Mouse (Mus musculus) adrenal gland, adult 8-10 months (tissue): ENCODE measurements around the gene Gk5. TPM values are rescaled to one million over a fixed set of nuclear protein-coding genes. Genes with fewer than 3 reads are reported as not detected.
"Not testable (repeated sequence)": the region's sequence is repeated elsewhere in the genome, so short reads cannot be mapped to it uniquely, and the experiment has no call there.

Source experiments
- DNase-seq: peaks from one replicate; pipeline ENCODE4 v3.0.0; 2022
- total RNA-seq, 4 experiments: library from RNA; stranded (reverse); gene quantifications; 2 replicates each; pipeline ENCODE4 v1.2.4; 2022

The Gk5 gene
- total RNA-seq = 10 to 100 TPM in 2 of 4 experiments, 1 to 10 TPM in 2; 7.1 to 15.3 (median 10.7) TPM

DNA sequence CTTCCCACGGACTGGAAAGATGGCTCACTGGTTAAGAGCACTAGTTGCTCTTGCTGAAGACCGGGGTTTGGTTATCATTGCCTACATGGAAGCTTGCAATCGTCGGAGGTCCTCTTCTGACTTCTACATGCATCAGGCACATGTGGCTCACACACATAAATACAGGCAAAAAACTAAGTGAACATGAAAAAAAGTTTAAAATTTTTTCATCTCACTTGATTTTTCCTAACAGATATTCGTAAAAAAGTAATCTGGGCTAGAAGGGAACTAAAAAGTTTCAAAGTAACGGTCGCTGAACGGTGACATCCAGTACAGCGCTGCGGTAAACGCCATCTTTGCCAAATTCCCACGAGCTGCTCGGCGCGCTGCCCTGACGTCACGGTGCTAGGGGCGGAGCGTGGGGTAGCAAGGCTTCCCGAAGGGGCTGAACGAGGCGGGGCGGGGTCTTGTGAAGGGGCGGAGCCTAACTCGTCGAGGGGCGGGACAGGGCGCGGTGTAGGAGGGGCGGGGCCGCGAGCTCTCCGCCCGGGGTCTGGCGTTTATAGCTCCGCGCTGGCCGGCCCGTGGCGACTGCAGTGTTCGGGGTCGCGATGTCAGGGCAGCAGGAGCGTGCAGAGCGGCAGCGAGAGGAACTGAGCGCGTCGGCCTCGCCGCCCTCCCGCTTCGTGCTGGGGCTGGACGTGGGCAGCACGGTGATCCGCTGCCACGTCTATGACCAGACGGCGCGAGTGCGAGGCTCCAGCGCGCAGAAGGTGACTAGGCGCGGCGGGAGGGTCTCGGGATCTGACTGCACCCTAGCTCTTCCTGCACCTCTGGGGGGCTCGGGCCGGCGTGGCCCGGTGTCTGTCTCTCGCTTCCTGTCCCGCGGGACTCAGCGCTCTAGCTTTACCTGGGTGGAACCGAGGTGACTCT is at the start of gene Gk5:
Gene Gk5 (plus strand): TSS at position 502 of the 912 bp plus-strand sequence.
- DNase-seq = peak; percentile 96

DNA sequence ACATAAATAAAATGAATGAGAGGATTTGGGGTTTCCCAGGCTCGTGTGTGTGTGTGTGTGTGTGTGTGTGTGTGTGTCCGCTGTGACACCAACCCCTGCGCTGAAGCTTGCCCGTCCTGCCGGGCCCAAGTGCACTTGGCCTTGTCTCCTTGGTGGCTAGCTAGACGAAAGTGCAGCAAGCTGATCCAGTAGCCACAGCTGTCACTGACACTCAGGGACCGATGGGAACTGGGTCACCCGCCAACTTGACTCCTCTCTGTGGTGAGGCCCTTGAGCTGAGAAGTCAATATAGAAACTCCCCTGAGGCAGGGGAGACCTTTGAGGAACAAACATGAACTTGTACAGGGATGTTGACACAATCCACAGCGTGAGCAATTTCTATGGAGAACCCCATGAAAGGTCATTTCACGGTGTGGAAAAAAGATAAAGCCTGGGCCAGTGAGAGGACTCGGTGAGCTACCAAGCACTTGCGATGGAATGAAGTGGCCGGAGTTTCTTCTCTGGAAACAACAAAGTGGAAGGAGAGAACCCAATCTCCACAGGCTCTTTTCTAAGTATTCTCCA is 40.3 kb upstream of the Gk5 start:
- no peak for DNase-seq

DNA sequence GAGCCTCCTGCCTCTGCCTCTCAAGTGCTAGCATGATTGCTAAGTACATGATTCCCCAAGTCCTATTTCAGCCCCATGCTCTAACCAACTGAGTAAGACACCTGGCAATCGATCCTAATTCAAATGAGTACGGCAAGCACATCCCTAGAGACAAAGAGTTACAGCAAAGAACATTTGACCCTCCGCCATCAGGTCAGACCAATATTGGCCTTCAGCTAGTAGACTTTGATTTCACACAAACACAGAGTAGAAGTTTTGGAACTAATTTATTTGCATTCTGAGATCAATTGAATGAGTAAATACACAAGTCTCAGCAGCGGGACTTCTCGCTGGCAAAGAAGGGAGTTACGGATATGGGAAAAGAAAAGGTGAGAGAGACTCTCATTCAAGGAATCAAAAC is 33.9 kb upstream of the Gk5 start:
- no peak for DNase-seq

DNA sequence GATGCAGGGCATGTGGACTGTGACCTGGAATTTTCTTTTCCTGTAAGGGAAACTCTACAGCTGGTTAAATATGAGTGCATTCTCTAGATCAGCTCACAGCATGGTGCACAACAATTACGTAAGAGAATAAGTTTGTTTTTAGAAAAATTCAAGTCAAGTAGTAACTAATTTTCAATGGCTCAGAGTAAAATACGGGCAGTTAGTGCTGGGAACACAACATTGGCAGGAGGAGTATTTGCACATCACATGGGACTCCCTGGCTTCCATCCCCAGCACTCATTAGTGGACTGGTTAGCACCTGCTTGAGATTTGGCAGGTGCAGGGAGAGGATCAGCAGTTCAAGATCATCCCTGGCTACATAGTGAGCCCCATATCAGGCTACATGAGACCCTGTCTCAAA is 31.5 kb upstream of the Gk5 start:
- no peak for DNase-seq

DNA sequence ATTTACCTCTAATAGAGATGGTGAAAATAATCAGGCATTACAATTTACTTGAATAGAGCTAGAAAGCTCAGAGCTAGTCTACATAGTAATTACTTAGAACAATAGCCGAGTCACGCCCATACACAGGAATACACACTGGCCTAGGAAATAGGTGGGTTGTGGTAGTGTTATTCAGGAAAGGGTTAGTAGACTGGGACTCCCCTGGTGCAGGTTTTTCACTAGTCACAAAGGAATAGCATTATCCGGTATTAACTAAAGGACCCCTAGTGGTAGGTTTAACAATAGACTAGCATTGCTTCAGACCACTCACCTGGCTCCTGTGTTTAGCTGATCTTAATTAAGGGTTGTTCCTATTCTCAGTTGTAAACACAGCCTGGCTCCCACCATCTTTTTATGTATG is 30.7 kb upstream of the Gk5 start:
- not testable (repeated sequence) for DNase-seq

DNA sequence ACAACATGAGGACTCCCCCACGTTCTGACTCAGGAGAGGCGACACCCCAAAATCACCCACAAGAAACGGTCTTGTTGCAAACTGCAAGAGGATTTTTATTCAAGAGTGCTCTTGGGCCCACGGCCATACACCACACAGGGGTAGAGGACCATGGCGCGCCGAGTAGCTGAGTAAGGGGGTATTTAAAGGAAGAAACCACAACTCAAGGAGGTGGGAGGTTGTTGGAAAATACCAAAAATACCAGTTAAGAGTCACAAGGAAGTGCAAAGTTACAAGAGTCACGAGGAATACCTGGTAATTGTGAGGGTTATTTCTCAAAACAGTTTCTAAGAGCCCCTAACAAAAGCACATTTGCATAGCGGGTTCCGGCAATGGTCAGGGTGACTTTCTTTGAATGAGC is 26.5 kb upstream of the Gk5 start:
- DNase-seq = not testable (repeated sequence)

DNA sequence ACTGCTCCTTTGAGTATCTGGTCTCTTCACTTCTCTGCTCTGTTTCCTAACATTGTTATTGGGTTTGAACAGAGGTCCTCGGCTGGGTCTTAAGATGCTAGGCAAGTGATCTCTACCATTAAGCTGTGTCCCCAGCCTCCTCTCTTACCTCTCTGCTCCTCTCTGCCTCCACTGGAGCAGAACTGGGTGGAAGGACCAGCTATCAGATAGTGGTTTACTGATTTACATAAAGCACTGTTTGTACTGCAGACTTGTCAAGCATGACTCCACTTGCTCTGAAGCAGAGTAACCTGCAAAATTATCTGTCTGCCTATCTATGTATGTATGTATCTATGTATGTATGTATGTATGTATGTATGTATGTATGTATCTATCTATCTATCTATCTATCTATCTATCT is 25.9 kb upstream of the Gk5 start:
- no peak for DNase-seq

DNA sequence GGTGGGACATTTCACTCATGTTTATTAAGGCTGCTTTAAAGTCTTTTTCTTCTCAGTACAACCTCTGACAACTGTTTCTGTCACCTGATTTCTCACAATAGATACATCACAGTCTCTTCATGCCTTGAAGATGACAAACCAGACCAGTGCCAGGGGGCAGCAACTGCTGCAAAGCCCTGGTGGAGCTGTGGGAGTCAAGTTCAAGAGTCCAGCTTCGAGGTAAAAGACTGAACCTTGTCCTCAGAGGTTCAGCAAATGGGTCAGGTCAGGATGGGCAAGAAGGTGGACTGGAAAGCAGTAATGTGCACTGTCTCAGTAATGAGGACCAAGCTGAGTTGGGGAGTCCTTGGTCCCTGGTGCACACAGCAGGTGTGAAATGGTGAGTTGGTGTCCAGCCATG is 24.8 kb upstream of the Gk5 start:
- DNase-seq = no peak

DNA sequence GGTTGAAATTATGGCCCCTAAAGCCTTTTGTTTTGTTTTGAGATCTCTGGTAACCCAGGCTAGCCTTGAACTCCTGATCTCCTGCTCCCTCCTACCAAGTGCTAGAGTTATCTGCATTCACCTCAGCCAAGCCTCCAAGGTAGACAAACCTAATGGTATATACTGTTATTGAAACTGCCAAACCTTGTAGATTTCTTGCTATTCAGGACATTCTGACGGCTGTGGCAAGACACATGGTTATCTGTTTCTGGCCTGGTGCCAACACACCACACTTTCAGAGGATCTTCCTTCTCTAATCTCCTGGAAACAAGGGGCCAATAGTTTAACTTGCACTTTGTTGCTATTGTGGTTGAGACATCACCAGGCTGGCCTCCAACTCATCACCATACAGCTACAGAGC is 24.0 kb upstream of the Gk5 start:
- DNase-seq = no peak

DNA sequence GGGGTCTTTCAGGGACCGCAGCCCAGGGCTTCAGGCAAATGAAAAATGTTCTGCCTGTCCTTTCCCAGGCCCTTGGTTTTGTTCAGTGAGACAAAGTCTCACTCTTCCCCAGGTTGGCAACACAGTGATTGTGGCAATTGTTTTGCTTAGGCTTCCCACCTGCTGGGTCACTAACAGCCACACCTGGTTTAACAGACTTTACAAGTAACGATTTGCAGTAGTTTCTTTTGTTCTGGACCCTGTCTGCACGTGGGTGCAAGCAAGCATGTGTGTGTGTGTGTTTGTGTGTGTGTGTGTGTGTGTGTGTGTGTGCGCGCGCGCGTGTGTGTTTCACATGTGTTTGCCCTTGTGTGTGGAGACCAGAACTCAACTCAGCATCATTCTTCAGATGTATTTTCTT is 16.3 kb upstream of the Gk5 start:
- DNase-seq = no peak

DNA sequence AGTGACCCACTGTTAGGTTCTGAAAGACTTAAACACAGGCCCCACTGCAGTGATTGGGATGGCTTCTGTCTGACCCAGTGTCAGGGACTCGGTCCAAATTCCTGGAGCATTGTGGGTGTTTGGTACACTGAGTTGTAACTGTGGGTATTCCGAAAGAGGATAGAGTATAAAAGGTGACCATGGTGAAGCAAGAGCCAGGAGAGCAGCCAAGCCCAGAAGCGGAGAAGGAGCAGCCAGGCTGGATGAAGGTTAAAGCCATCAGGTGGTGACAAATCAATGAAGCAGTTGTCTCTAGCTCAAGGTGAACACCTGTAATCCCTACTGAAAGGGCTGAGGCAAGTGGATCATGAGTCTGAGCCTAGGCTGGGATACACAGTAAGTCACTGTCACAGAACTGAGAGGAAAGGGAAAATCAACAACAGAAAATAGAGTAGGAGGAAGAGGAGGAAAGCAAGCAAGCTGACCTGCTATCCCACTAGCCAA is 6.2 kb upstream of the Gk5 start:
- no peak for DNase-seq

DNA sequence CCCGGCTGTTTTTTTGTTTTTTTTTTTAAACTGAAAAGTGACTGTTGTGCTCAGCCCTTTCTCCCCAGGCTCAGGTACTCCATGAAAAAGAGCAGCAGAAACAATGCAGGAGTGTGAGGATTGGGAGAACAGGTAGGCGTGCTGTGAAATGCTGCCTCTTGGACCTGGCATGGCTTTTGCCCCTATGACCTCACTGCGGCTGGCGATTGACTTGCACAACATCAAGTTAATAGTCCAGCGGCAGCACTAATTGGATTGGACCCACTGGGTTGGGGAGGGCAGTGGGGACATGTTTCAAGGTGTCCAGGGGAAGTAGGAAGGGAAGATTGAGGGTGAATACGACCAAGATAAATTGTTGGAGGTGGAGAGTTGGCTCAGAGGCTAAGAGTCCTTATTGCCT is 2.4 kb upstream of the Gk5 start:
- DNase-seq = no peak

DNA sequence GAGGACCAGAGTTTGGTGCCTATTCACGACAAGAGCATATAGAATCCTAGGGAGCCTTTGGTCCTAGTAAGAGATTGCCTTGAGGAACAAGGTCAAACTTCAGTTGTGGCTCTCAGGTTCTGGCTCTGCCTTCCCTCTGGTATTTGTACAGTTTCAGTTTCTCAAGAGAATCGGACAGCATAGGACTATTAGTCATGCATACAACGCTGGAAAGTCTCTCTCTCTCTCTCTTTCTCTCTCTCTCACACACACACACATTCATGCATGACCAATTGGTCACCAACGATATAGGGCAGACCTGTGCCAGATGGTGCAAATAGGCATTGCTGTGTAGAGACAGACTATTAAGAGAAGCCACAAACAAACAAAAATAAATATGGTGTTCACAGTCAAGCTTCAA is 946 bp upstream of the Gk5 start:
- no peak for DNase-seq

DNA sequence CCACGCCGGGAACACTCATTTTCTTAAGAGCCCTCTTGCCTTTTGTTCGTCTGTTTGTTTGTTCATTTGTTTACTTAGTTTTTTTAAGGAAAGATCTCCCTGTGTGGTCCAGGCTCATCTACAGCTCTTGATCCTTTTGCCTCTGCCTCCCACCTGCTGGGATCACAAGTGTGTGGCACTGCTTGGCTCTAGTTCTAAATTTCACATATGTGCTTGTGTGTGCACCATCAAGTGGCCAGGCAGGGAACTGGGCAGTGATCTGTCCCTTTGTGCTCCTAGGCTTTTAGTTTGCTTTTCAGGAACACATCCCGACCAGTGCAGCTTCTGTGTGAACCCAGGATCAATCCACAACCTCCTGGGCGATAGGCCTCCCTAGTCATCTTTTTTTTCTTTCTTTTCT is 8.8 kb downstream of the Gk5 start:
- no peak for DNase-seq

DNA sequence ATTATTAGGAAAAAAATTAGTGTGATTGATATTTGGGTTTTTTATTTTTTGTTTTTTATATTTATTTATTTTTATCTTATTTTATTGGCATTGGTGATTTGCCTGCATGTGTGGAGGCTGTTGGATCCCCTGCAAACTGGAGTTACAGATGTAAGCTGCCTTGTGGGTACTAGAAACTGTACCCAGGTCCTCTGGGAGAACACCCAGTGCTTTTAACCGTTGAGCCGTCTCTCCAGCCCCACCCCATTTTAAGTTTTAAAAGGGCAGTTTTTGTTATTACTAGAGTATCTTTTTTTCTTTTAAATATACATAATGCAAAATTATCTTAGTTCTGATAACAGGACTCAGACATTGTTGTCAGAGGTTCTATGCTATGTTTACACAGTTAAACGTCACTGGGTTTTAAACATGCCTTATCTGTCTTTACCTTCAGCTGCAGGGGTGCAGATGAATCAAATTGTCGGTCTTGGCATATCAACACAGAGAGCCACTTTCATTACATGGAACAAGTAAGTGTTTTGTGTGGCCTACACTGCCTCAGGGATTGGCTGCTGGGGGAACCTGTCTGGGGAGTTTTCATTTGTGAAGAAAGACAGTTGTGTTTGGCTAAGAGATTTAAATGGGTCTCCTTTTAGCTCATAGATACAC is 13.9 kb downstream of the Gk5 start:
- DNase-seq = no peak

DNA sequence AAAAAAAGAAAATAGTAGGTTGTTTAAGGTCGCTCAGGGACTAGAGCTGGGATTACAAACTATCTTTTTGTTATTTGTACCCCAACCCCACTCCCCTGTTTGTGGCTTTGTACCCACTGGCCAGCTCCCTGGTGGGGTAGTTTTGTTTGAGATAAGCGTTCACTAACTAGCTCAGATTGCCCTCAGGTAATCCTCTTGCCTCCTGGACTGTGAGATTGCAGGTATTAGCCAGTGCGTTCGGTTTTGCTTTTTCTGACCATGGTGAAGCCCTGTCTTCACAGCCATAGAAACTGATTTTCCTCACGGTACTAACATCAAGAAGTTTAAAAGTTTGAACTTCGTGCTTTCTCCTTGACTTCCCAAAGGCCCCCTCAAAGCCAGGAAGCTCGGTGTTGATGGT is 15.3 kb downstream of the Gk5 start:
- no peak for DNase-seq

DNA sequence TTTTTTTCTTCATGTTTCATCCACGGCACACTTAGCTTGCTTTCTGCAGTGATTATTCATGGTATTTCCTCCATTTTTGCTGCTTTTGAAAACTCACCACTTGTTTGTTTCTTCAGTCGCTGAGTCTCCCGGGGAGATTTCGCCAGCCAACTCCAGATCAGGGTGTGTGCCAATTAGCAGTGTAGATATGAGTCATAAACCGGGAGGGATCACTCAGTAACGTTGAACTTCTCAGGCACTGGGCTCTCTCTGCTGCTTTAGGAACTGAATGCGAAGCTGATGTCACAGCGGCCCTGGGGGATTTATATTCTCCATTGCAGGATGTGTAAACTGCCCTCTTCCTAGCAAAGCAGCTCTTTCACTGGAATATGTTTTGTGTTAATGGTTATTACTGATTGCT is 15.8 kb downstream of the Gk5 start:
- peak; percentile 61 for DNase-seq

DNA sequence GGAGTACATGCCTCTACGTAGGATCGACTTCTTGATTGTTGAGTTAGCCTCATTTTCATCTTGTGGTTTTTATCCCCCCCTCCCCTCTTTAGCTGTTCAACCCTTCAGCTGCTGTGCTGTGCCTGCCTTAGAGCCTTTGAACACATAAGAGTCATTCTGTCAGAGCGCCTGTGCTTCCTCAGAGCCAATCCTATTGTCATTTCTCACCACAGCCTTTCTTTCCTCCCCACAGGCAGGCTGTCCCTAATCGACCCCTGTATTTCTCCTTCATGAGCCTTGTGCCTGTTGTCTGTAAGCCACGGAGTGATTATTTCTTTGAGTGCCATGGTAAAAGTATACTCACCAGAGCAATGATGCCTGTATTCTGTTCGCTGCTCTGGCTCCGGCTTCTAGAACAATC is 16.3 kb downstream of the Gk5 start:
- no peak for DNase-seq

DNA sequence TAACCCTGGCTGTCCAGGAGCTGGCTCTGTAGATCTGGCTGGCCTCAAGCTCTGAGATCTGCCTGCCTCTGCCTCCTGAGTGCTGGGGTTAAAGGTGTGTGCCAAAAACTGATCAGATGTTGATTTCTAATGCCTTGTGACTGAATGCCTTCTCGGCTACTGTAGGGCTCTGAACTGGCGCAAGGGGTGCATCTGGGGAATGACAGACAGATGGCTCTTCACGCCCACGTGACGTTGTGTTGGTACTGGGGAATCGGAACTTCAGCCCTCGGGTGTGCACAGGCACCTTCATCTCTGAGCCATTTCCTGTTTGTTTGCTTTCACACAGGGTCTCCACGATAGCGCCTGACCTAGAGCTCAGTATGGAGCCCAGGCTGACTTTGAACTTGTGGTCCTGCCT is 19.8 kb downstream of the Gk5 start:
- no peak for DNase-seq

DNA sequence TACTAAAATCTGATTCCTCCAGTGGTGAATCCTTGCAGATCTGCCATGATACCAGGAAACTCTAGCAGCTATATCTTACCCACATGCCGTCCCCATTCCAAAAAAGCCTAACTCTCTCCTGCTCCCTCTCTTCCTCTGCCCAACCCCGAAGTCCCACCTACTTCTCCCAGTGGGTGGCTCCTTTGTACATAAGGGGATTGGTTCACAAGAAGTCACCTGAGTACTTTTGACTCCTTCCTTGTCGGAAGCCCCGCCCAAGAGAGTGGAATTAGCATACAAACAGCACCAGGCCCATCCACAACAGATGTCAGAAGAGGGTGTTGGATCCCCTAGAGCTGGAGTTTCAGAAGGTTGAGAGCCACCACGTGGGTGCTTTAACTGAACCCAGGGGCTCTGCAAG is 20.7 kb downstream of the Gk5 start:
- no peak for DNase-seq

DNA sequence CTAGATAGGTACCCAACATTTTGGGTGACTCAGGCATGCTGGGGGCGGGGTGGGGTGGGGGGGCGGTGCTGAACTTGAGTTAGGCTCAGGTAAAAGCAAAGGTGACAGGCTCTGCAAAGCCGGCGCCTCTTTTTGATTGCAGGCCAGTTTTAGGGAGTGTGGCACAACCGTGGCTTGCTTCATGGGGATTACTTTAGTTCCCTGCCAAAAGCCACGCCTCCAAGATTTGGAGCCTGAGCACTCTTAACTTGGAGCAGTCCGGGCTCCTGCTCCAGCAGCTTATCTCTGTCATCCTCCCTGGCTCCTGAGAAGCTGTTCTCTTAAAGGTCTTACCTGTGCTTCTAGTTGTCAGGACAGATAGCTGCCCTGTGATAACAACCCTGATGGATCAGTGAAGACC is 21.8 kb downstream of the Gk5 start:
- no peak for DNase-seq

DNA sequence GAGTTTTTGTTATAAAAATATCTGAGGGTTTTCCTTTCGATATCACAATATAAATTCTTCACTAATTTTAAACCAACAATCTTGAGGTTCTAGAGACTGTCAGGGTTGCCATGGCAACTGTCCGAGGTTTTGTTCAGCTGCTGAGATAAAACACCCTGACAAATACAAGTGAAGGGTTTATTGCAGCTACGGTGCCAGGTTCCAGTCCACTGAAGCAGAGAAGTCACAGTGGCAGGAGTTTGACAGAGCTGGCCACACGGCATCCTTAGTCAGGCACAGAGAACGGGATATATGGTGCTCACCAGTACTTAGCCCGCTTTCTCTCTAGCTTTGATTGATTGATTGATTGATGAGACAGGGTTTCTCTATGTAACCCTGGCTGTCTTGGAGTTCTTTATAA is 23.3 kb downstream of the Gk5 start:
- DNase-seq = no peak

DNA sequence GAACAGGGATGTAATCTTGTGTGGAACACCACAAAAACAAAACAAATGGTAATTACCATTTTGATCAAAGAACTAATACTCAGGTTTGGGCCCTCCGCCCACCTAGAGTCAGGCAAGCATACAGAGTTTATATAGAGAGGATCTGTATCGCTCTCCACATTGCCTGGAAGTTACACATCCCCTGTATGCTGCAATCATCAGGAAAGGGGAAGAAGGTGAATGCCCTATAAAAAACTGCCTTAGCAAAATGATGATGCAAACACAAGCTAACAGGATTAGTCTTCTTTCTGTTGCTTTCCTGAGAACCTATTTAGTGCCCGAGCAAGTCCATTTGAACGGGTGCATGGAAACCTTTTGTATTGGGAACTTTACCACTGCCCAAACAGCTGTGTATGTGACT is 24.5 kb downstream of the Gk5 start:
- no peak for DNase-seq

DNA sequence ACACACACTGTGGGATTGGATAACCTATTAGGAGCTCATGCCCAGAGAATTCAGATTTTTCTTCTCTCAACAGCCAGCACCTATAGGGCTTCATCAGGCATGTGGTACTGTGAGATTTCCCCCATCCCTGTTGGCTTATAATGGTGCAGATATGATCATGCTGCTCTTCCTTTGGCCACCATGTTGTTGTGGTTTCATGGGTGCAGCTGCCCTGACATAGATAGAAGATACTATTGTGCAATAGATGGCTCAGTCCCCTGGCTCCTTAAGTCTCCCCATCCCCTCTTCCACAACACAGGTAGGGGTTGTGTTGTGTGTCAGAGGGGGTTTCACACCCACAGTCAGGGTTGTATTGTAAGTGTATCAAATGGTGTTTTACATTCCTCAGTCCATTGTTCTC is 25.7 kb downstream of the Gk5 start:
- DNase-seq = no peak
